Comparison of ENCODE assay signal across 8 mouse cellular contexts in the genomic region with DNA sequence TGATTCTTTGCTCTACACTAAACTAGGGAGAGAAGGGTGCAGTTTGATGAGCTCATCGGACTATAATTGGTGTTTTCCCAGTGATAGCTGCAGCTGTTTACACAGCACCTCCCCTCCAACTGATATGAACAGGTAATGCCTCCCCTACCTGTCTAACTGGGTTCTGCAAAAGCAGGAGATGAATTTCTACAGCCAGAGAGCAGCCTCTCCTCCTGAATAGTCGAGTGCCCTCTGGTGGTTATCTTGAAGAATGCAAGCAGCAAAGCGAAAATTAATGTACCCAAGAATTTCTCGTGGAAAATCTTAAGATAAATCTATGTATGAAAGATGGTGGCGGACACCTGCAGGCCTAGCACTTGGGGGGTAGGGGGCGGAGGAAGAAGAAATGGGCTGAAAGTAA. TPM values are rescaled to one million over a fixed set of nuclear protein-coding genes. Genes with fewer than 3 reads are reported as not detected.
DNase-seq lines count a peak whose midpoint lies in the region; ATAC-seq and TF ChIP-seq lines count a peak whose summit lies in the region.

No protein-coding gene starts in this region.

- H3K4me2 ChIP-seq in limb, embryonic 14.5 days (replicated peaks; ENCODE audit: low read depth, low read length, severe bottlenecking) = no peak overlapping the region

- TF ChIP-seq CTCF in Patski (IDR thresholded peaks at IDR 0.05) = peak; percentile 74

- no peak for TF ChIP-seq POLR2A in limb, embryonic 14.5 days (IDR thresholded peaks at IDR 0.05; ENCODE audit: borderline replicate concordance, extremely low read depth, insufficient read depth, insufficient read length)

- WGBS in limb, embryonic 14.5 days = 9% methylated on average over 6 of the region's 6 CpGs

- no peaks in the 10 kb centered on the region for H3K36me3 ChIP-seq in limb, embryonic 14.5 days (ENCODE audit: control insufficient read depth, insufficient read depth, low read length)

- POLR2A ChIA-PET in Patski (lab: Charles Lee) = no interaction called here

- no peaks in the 10 kb centered on the region for H3K9me3 ChIP-seq in limb, embryonic 14.5 days (ENCODE audit: control insufficient read depth, low read length)

- no peak overlapping the region for H3K4me3 ChIP-seq in limb, embryonic 14.5 days (replicated peaks; ENCODE audit: low read length)

- no peak for ATAC-seq in Patski
- peak; percentile 33 to 48; a peak in 1 of 4 replicates for ATAC-seq in hematopoietic stem cell, adult 5-6 weeks (replicated peaks in 1 of 2; ENCODE audit: insufficient read depth in 1 of 2, low FRiP score in 2 of 2, low TSS enrichment in 1 of 2, low read depth in 1 of 2, poor library complexity in 2 of 2, severe bottlenecking in 2 of 2)
- ATAC-seq in limb, embryonic 14.5 days (ENCODE audit: low FRiP score, low read depth) = no peak

- peak; percentile 39 for DNase-seq in ovary, postnatal 14 days (ENCODE audit: low spot score)
- DNase-seq in ovary, postnatal 10 days (ENCODE audit: low spot score) = no peak
- DNase-seq in Patski (ENCODE audit: low read depth, low spot score) = no peak
- DNase-seq in cerebellum, postnatal 14 days = peak; percentile 75
- peak; percentile 74 for DNase-seq in limb, embryonic 14.5 days (ENCODE audit: low spot score)
- peak; percentile 76 for DNase-seq in naive thymus-derived CD4-positive, alpha-beta T cell, adult 2 months (ENCODE audit: low read depth)
- no peak for DNase-seq in ovary, adult 18-20 months (ENCODE audit: low spot score)

- no peak overlapping the region for H3K27ac ChIP-seq in limb, embryonic 14.5 days (replicated peaks; ENCODE audit: low read depth, low read length)

- H3K4me1 ChIP-seq in limb, embryonic 14.5 days (ENCODE audit: control insufficient read depth, insufficient read depth, low read length) = peaks cover 5% of the 10 kb centered on the region; the same call in 1 of the 2 replicates

- in situ Hi-C loops in Patski (cut with MboI; ENCODE audit: low pct_unique_long_range_greater_than_20kb) = no loop called here

- no peak overlapping the region for H3K9ac ChIP-seq in limb, embryonic 14.5 days (ENCODE audit: low read depth, low read length, severe bottlenecking)

- CTCF ChIA-PET in Patski (lab: Charles Lee) = interaction anchor here (0.9 to 3.1 kb wide), 11 partner anchors 11 to 100 kb away, joined by 3 to 19 read pairs (median 6); no protein-coding TSS in a partner anchor

- H3K27me3 ChIP-seq in Patski = no peaks in the 10 kb centered on the region
- no peaks in the 10 kb centered on the region for H3K27me3 ChIP-seq in limb, embryonic 14.5 days (ENCODE audit: control insufficient read depth, insufficient read depth, low read length)

RNA-seq across cellular contexts. Expression of a gene that starts 52.1 kb away (rescaled TPM):
- polyA plus RNA-seq in Patski (2021) = 88.1 TPM
- total RNA-seq in hematopoietic stem cell, adult 5-6 weeks (2017) = 19.3 and 21.3 TPM in 2 replicates
- polyA plus RNA-seq in limb, embryonic 14.5 days (2012; rRNA removed) = 30.4 and 35.7 TPM in 2 replicates
- polyA plus RNA-seq in limb, embryonic 14.5 days (2014; fragmentation: Nextera tagmentation; extraction: Ambion mirVana) = 58.0 and 61.3 TPM in 2 replicates

Comparison
In these comparisons a context has a peak if more than half of its experiments do, and no peak if none do; other contexts are left out.
1. DNase-seq: peak in ovary, postnatal 14 days (single experiment), cerebellum, postnatal 14 days (2 of 2), limb, embryonic 14.5 days (single experiment) and naive thymus-derived CD4-positive, alpha-beta T cell, adult 2 months (single experiment); none in ovary, postnatal 10 days (single experiment), Patski (single experiment) and ovary, adult 18-20 months (single experiment).
2. ATAC-seq: peak in hematopoietic stem cell, adult 5-6 weeks (2 of 2); none in Patski (single experiment) and limb, embryonic 14.5 days (single experiment).